Mouse (Mus musculus) neural tube, embryonic 11.5 days (tissue): Measurements from ENCODE around the gene Lin28b. TPM values are rescaled to one million over a fixed set of nuclear protein-coding genes. Genes with fewer than 3 reads are reported as not detected.
A peak's percentile ranks its signal among the peaks of the same experiment; 100 is the strongest.

Experiments
- ATAC-seq: fragments of 200-750 bp; cut with Nextera tagmentation; 2 replicates; pipeline ENCODE4 v1.8.0; 2017; ENCODE audit warnings: moderate number of reproducible peaks, mild to moderate bottlenecking, moderate TSS enrichment, moderate library complexity; ENCODE audit not compliant: insufficient read depth, low FRiP score, low TSS enrichment
- DNase-seq: peaks from one replicate; pipeline ENCODE4 v3.0.0-alpha.2; 2015; ENCODE audit warnings: low spot score
- H3K27ac ChIP-seq: fragments of 300-500 bp; sonication (generic); 2 replicates; pipeline ENCODE4 v1.5.1; 2014; ENCODE audit warnings: low read depth, mild to moderate bottlenecking, low read length
- H3K27me3 ChIP-seq: fragments of 300-500 bp; sonication (generic); 2 replicates; pipeline ENCODE4 v1.6.1; 2014; ENCODE audit warnings: mild to moderate bottlenecking, low read length, mixed read lengths; ENCODE audit not compliant: control insufficient read depth, insufficient read depth
- H3K36me3 ChIP-seq: fragments of 300-500 bp; sonication (generic); 2 replicates; pipeline ENCODE4 v1.6.1; 2014; ENCODE audit warnings: mild to moderate bottlenecking, low read length, moderate library complexity, mixed read lengths; ENCODE audit not compliant: control insufficient read depth, insufficient read depth
- H3K4me1 ChIP-seq: fragments of 300-500 bp; sonication (generic); 2 replicates; pipeline ENCODE4 v1.6.1; 2014; ENCODE audit warnings: low read length, mixed read lengths; ENCODE audit not compliant: control insufficient read depth, insufficient read depth
- H3K4me2 ChIP-seq: fragments of 300-500 bp; sonication (generic); 2 replicates; pipeline ENCODE4 v1.6.1; 2014; ENCODE audit warnings: low read depth, mild to moderate bottlenecking, moderate library complexity
- H3K4me3 ChIP-seq: fragments of 300-500 bp; sonication (generic); 2 replicates; pipeline ENCODE4 v1.5.1; 2014; ENCODE audit warnings: low read depth, low read length
- H3K9ac ChIP-seq: fragments of 300-500 bp; sonication (generic); 2 replicates; pipeline ENCODE4 v1.6.1; 2014; ENCODE audit warnings: mild to moderate bottlenecking, low read length
- H3K9me3 ChIP-seq: fragments of 300-500 bp; sonication (generic); 2 replicates; pipeline ENCODE4 v1.6.1; 2016; ENCODE audit warnings: low read length; ENCODE audit not compliant: control insufficient read depth
- WGBS: fragments of 180-500 bp; shearing (Covaris S2); extraction: QIAGEN DNeasy Blood & Tissue Kit; methylation state at CpG from one replicate; pipeline ENCODE4 v1.1.7; 2014; 5-methylcytosine and 5-hydroxymethylcytosine counted together
- polyA plus RNA-seq: library from polyadenylated mRNA; unstranded; fragments of >200 nt; fragmentation: Nextera tagmentation; extraction: Ambion mirVana; gene quantifications from 2 replicates; pipeline ENCODE4 v1.2.1, GENCODE M21; 2014

The Lin28b gene
- 14.7 and 15.5 TPM in 2 replicates for polyA plus RNA-seq

- DNase-seq (peak; percentile 91), ATAC-seq (peak; percentile 93)
- no peaks in the 10 kb centered on the region for H3K27me3 ChIP-seq
- H3K4me1 ChIP-seq = no peaks in the 10 kb centered on the region
- H3K4me3 ChIP-seq = peak within 1 kb of the TSS; percentile 59
- H3K36me3 ChIP-seq = no peaks in the 10 kb centered on the region
- H3K4me2 ChIP-seq = peak within 1 kb of the TSS; percentile 80
- peak within 1 kb of the TSS; percentile 73 for H3K9ac ChIP-seq
- 0% methylated on average over 74 of the region's 139 CpGs for WGBS
- H3K9me3 ChIP-seq = no peaks in the 10 kb centered on the region
- peak within 1 kb of the TSS; percentile 83 for H3K27ac ChIP-seq
Measured at GRCm38 (mm10) chr10:45485761-45486602, at the start of gene Lin28b. TSS of gene Lin28b (minus strand) at chr10:45486395.

GRCm38 (mm10) chr10:45511764-45512163 is 25.6 kb upstream of the Lin28b start:
- H3K4me2 ChIP-seq = no peak overlapping the region
- H3K4me3 ChIP-seq = no peak overlapping the region
- 67% methylated on average over 2 of the region's 2 CpGs for WGBS
- H3K4me1 ChIP-seq = no peaks in the 10 kb centered on the region
- H3K27me3 ChIP-seq = no peaks in the 10 kb centered on the region
- DNase-seq (no peak), ATAC-seq (no peak)
- no peak overlapping the region for H3K27ac ChIP-seq
- H3K9me3 ChIP-seq = no peaks in the 10 kb centered on the region
- H3K9ac ChIP-seq = no peak overlapping the region
- no peaks in the 10 kb centered on the region for H3K36me3 ChIP-seq

GRCm38 (mm10) chr10:45510662-45511061 is 24.5 kb upstream of the Lin28b start:
- no peaks in the 10 kb centered on the region for H3K27me3 ChIP-seq
- H3K4me1 ChIP-seq = no peaks in the 10 kb centered on the region
- H3K9ac ChIP-seq = no peak overlapping the region
- no peaks in the 10 kb centered on the region for H3K36me3 ChIP-seq
- H3K9me3 ChIP-seq = no peaks in the 10 kb centered on the region
- DNase-seq (no peak), ATAC-seq (no peak)
- no peak overlapping the region for H3K4me3 ChIP-seq
- 88% methylated on average over 3 of the region's 3 CpGs for WGBS
- H3K4me2 ChIP-seq = no peak overlapping the region
- H3K27ac ChIP-seq = no peak overlapping the region

DNA sequence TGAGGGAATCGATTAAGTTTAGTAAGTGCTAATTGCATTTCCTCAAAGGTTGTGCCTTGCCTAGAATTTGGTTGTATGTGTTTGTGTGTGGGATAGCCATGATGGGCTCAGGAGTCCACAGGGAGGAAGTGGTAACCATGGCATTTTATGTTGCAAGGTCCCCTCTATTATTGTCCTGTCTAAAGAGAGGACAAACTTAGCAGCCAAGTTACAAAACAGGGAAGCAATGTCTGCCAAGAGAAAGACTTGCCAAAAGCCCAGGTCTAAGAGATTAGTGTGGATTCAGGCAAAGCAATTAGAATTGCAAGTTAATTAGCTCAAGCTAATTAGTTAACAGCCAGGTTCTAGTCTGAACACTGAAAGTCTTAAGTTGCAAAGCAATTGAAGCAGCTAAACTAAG is 14.1 kb upstream of the Lin28b start:
- 96% methylated on average over 1 of the region's 1 CpGs for WGBS
- no peak for ATAC-seq
- no peaks in the 10 kb centered on the region for H3K4me1 ChIP-seq

GRCm38 (mm10) chr10:45486603-45486946 is 380 bp upstream of the Lin28b start:
- H3K36me3 ChIP-seq = no peaks in the 10 kb centered on the region
- peak; percentile 45; the same call in 1 of the 2 replicates for ATAC-seq
- H3K4me2 ChIP-seq = peak overlapping the region; percentile 80
- H3K9me3 ChIP-seq = no peaks in the 10 kb centered on the region
- under 1% methylated on average over 39 of the region's 40 CpGs for WGBS
- no peak for DNase-seq
- no peaks in the 10 kb centered on the region for H3K27me3 ChIP-seq
- H3K4me3 ChIP-seq = peak overlapping the region; percentile 59
- no peaks in the 10 kb centered on the region for H3K4me1 ChIP-seq
- H3K9ac ChIP-seq = peak overlapping the region; percentile 73
- H3K27ac ChIP-seq = peak overlapping the region; percentile 83; the same call in 1 of the 2 replicates

More for the DNA sequence above, 14.1 kb upstream of the Lin28b start:
- no peak for DNase-seq
- Histone ChIP-seq H3K4me3 (no peak overlapping the region), H3K27me3 (no peaks in the 10 kb centered on the region), H3K9me3 (no peaks in the 10 kb centered on the region), H3K4me2 (no peak overlapping the region), H3K36me3 (no peaks in the 10 kb centered on the region), H3K27ac (no peak overlapping the region), H3K9ac (no peak overlapping the region)

- no peaks in the 10 kb centered on the region for H3K36me3 ChIP-seq
- peak overlapping the region; percentile 83 for H3K27ac ChIP-seq
- H3K9me3 ChIP-seq = no peaks in the 10 kb centered on the region
- no peaks in the 10 kb centered on the region for H3K27me3 ChIP-seq
- no peak for ATAC-seq
- H3K4me3 ChIP-seq = peak overlapping the region; percentile 59
- H3K4me2 ChIP-seq = peak overlapping the region; percentile 80
- under 1% methylated on average over 32 of the region's 32 CpGs for WGBS
- no peaks in the 10 kb centered on the region for H3K4me1 ChIP-seq
- no peak for DNase-seq
- peak overlapping the region; percentile 73 for H3K9ac ChIP-seq
Measured at GRCm38 (mm10) chr10:45485226-45485760, 902 bp downstream of the Lin28b start.

DNA sequence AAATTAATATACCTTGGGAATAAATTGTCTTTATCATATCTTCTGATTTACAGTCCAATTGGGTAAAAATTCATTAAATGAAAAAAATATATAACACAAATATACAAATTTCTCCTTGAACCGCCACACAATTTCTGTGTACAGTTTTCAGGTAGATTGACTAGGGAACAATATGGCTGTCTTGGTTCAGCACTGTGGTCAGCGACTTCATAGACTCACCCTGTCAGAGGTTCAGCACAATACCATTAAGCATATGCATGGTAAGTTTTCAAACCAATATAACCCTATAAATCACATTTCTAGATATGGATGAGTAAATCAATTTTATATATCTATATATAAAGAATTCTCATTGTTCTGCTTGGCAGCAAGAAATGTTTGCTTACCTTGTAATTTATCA is 3.0 kb downstream of the Lin28b start:
- Histone ChIP-seq H3K9ac (no peak overlapping the region), H3K27me3 (no peaks in the 10 kb centered on the region), H3K4me2 (no peak overlapping the region), H3K9me3 (no peaks in the 10 kb centered on the region), H3K27ac (no peak overlapping the region), H3K4me1 (no peaks in the 10 kb centered on the region), H3K36me3 (no peaks in the 10 kb centered on the region), H3K4me3 (no peak overlapping the region)
- 66% methylated on average over 2 of the region's 2 CpGs for WGBS
- DNase-seq = peak; percentile 23
- no peak for ATAC-seq

DNA sequence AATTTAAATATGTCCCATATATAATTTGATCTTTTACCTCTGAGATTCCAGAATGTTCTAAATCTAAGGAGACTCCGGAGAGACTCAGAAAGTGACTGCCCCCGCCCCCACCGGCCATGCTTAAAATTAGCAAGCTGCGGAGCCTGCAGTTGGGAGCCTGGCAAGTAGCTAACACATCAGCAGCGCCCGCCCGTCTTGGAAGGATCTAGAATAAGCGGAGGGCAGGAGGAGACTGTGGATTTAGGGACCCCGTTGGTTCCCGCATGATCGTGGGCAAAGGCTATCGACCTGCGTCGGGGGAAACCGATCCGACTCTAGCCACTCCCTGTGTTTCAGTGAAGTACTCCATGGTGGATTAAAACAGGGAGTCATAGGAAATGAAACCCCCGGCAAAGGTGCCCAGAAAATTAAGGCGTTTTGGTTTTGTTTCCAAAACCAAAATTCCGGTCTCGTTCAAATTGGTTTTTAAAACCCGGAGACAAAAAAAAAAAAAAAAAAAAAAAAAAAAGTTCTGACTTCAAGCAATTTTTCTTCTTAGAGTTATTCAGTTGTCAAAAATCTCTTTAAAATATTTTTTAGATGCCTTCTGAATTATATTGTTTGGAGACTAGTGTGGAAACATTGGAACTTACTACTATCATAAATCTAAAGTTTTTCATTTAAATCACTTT is 12.4 kb downstream of the Lin28b start:
- Histone ChIP-seq H3K4me2 (peak overlapping the region; percentile 54), H3K9ac (peak overlapping the region; percentile 40), H3K27me3 (no peaks in the 10 kb centered on the region), H3K4me1 (peaks cover 15% of the 10 kb centered on the region), H3K27ac (no peak overlapping the region), H3K4me3 (peak overlapping the region; percentile 25), H3K36me3 (no peaks in the 10 kb centered on the region), H3K9me3 (no peaks in the 10 kb centered on the region)
- ATAC-seq = no peak
- peak; percentile 58 for DNase-seq
- WGBS = 1% methylated on average over 21 of the region's 21 CpGs
